Mouse (Mus musculus) cerebellum, adult 11 months (tissue): ENCODE results near the gene Rpl11.
"Not testable (repeated sequence)": the region's sequence is repeated elsewhere in the genome, so short reads cannot be mapped to it uniquely, and the experiment has no call there.

Experiments
- DNase-seq: peaks from one replicate; pipeline ENCODE4 v3.0.0; 2022

Rpl11 gene

DNA sequence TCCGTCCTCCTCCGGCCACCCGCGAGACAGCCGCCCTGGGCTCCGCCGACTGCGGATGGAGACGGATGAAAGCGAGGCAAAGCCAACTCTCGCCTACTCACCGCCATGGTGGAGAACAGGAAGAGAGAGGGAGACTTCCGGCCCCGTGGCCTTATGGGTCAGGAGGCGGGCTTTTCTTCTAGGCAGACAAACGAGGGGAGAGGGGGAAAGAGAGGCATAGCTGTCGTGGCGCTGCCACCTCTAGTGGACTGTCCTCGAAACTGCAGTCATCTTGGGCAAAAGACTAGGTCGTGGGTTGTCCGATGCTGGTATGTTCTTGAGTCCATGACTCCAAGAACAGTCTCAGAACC lies at the start of gene Rpl11:
TSS of gene Rpl11 (minus strand) at position 182 of the 350 bp plus-strand sequence.
- DNase-seq, result peak; percentile 84

DNA sequence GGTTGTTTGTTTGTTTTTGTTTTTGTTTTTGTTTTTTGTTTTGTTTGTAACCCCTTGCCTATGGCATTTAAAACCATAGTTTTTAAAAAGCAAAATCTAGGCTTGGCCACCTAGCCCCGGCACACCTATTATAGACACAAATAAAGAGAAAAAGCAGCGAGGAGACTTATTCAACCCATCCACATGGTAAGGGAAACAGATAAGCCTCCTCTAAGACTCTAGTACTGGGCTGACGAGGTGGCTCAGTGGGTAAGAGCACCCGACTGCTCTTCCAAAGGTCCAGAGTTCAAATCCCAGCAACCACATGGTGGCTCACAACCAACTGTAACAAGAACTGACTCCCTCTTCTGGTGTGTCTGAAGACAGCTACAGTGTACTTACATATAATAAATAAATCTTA lies 48.5 kb upstream of the Rpl11 start:
- not testable (repeated sequence) for DNase-seq

DNA sequence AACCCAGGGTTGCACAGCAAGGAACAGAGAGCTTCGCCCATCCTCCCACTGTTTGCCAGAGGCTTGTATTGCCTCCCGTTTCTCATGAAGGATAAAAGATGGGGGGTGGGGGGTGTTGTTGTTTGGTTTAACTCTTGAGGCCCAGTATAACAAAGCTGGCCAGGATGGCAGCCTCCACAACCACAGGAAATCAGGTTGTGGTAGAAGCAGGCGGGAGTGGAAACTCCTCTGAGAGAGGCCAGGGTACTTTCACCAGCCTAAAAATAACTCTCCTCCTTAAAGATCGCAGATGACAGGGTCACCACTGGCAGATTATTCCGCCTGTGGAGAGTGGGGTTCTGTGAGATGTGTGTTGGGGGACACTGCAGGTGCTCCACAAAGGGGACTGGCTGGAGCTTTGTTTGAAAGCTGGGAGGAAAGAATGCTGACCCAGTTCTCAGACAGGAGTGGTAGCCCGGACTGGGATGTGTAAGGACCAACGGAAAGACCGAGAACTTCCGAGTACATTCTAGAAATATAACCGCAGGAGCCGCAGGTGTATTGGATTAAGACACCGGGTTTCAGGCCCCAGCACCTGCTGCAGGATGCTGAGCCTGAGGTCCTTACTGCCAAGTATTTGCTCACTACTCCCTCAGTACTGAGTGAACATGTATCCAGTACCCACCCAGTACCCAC lies 47.3 kb upstream of the Rpl11 start:
- DNase-seq, result no peak

GRCm38 (mm10) chr4:136098446-136098845 lies 45.2 kb upstream of the Rpl11 start:
- no peak for DNase-seq

- no peak for DNase-seq
These were observed 43.4 kb upstream of the Rpl11 start for GRCm38 (mm10) chr4:136096446-136097113.

DNA sequence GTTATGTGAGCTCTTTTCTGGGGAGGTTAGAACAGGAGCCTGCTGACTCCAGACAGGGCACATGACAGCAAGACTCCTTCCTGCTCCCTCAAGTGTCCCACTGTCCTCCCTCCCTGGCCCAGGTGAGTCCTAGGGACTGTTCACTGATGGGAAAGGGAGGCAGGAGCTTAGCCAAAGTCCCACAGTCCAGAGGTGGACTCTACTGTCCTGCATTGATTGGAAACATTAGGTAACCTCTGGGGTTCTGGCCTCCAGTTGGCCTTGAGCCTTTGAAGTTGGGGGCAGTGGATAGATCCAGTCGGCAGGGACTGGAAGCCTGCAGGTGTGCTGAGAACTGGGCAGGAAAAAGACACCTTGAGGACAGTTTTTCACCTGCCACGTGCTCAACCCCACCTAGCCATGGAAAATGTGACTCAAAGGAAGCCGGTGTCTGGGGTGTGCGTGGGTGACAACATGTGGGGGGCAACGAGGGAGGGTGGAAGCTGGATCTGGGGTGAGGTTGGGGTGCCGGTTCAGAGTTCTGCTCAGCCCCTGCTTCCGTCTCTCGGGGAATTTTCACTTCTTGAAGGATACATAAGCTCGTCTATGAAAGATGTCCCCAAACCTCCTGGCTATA lies 42.4 kb upstream of the Rpl11 start:
- DNase-seq, result no peak

- no peak for DNase-seq
These were observed 41.4 kb upstream of the Rpl11 start for GRCm38 (mm10) chr4:136094519-136095219.

GRCm38 (mm10) chr4:136092498-136092897 lies 39.3 kb upstream of the Rpl11 start:
- no peak for DNase-seq

DNA sequence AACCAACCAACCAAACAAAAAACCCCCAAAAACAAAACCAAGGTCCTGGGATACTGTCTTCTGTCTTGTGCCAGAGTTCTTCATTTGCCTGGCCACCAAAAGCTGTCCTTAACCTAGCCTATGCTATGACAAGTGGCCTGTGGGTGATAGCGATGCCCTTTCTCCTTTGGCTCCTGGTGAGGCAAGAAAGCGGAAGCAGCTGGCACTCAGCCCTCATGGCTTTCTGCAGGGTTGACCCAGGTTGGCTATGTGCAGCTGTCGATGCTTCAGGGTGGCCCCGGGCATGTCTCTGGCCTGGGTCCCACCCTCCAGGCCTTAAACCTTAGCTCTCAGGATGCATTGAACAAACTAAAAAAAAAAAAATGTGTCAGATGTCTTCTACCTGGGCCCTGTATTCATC lies 38.1 kb upstream of the Rpl11 start:
- no peak for DNase-seq

- DNase-seq, result no peak
These were observed 36.7 kb upstream of the Rpl11 start for GRCm38 (mm10) chr4:136089748-136090583.

- DNase-seq, result no peak
These were observed 35.9 kb upstream of the Rpl11 start for GRCm38 (mm10) chr4:136088971-136089747.

GRCm38 (mm10) chr4:136088364-136088763 lies 35.1 kb upstream of the Rpl11 start:
- no peak for DNase-seq

- DNase-seq, result no peak
These were observed 34.0 kb upstream of the Rpl11 start for GRCm38 (mm10) chr4:136087261-136087660.

DNA sequence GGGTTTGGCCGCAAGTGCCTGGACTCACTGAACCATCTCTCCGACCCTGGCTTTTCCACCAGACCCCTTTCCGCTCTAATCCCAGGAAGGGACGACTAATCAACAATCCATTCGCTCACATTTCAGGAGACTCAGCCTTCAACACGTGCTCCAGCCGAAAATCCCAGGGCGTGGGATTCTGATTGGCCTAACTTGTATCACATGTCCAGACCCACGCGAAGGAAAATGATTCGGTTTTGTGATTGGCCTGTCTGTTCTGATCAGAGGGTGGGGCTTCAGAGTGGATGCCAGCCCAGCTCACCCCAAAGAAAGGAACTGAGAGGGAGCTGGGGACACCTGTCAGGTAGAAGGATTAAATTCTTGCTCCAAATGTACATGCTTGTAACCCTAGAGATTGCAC lies 31.6 kb upstream of the Rpl11 start:
- DNase-seq, result no peak

GRCm38 (mm10) chr4:136083269-136084105 lies 30.3 kb upstream of the Rpl11 start:
- no peak for DNase-seq

- DNase-seq, result no peak
These were observed 28.5 kb upstream of the Rpl11 start for GRCm38 (mm10) chr4:136081729-136082128.

GRCm38 (mm10) chr4:136078649-136079048 lies 25.4 kb upstream of the Rpl11 start:
- DNase-seq, result no peak

- no peak for DNase-seq
These were observed 23.7 kb upstream of the Rpl11 start for GRCm38 (mm10) chr4:136076776-136077538.

- peak; percentile 59 for DNase-seq
These were observed 18.0 kb upstream of the Rpl11 start for GRCm38 (mm10) chr4:136071178-136071714.

GRCm38 (mm10) chr4:136070592-136070991 lies 17.4 kb upstream of the Rpl11 start:
- no peak for DNase-seq
